Mouse (Mus musculus): Measurements from ENCODE around the gene Rnf182.

DNA sequence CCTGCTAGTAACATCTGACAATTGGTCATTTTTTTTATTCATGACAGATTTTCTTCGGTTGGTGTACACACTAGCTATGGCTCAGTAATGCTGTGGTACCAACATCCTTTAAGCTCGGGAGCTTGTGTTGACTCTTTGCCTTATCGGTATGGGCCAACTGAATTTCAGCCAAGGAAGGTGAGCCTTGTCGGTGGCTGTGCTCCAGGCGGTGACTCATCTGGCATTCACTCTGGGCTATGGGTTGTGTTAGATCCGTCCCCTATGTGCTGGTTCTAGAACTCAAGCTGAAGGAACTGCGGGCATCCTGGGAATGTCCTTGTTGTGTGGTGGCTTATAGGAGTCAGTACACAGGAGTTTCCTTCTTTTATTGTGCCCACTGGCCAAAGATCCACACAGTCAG, 14.3 kb downstream of the Rnf182 start:
- TF ChIP-seq EP300 (IDR thresholded peaks at IDR 0.05; ENCODE audit: low read depth) (no peak), CTCF (IDR thresholded peaks at IDR 0.05; ENCODE audit: low read depth) (no peak)

Data from liver, postnatal 0 days (tissue).